Mouse (Mus musculus): ENCODE measurements around the gene Nrg3. TPM values are rescaled to one million over a fixed set of nuclear protein-coding genes. Genes with fewer than 3 reads are reported as not detected.
"Not testable (repeated sequence)": the region's sequence is repeated elsewhere in the genome, so short reads cannot be mapped to it uniquely, and the experiment has no call there.

Gene Nrg3
- polyA plus RNA-seq, 1 experiment from 2014 or later, result 0.70 TPM

GRCm38 (mm10) chr14:38494970-38495369, 977.9 kb downstream of the Nrg3 start:
- DNase-seq (ENCODE audit: low spot score) (no peak), ATAC-seq (replicated peaks; ENCODE audit: insufficient number of reproducible peaks, low FRiP score, low TSS enrichment, low read depth) (no peak)
- 45% methylated on average over 1 of the region's 1 CpGs for WGBS
- no peaks in the 10 kb centered on the region for H3K27me3 ChIP-seq (ENCODE audit: control insufficient read depth, insufficient read depth, low read length)
- H3K4me1 ChIP-seq (ENCODE audit: control insufficient read depth, insufficient read depth, low read length), result no peaks in the 10 kb centered on the region
- no peak overlapping the region for H3K9ac ChIP-seq (replicated peaks; ENCODE audit: low read length)
- H3K9me3 ChIP-seq (replicated peaks; ENCODE audit: control insufficient read depth, low read length), result no peaks in the 10 kb centered on the region
- H3K4me2 ChIP-seq (ENCODE audit: low read depth, low read length), result no peak overlapping the region
- H3K4me3 ChIP-seq (ENCODE audit: low read depth, low read length), result no peak overlapping the region
- H3K36me3 ChIP-seq (replicated peaks; ENCODE audit: control insufficient read depth, insufficient read depth, low read depth, low read length), result no peaks in the 10 kb centered on the region
- H3K27ac ChIP-seq (replicated peaks; ENCODE audit: low read depth, low read length), result no peak overlapping the region

- no peak for ATAC-seq (replicated peaks; ENCODE audit: insufficient number of reproducible peaks, low FRiP score, low TSS enrichment, low read depth)
- no peak overlapping the region for H3K4me2 ChIP-seq (ENCODE audit: low read depth, low read length)
- H3K36me3 ChIP-seq (replicated peaks; ENCODE audit: control insufficient read depth, insufficient read depth, low read depth, low read length), result no peaks in the 10 kb centered on the region
- no peaks in the 10 kb centered on the region for H3K27me3 ChIP-seq (ENCODE audit: control insufficient read depth, insufficient read depth, low read length)
- no peak overlapping the region for H3K27ac ChIP-seq (replicated peaks; ENCODE audit: low read depth, low read length)
- H3K4me3 ChIP-seq (ENCODE audit: low read depth, low read length), result no peak overlapping the region
- no peak overlapping the region for H3K9ac ChIP-seq (replicated peaks; ENCODE audit: low read length)
- no peaks in the 10 kb centered on the region for H3K4me1 ChIP-seq (ENCODE audit: control insufficient read depth, insufficient read depth, low read length)
- WGBS, result 87% methylated on average over 2 of the region's 2 CpGs
- no peaks in the 10 kb centered on the region for H3K9me3 ChIP-seq (replicated peaks; ENCODE audit: control insufficient read depth, low read length)
- no peak for DNase-seq (ENCODE audit: low spot score)
Observed at GRCm38 (mm10) chr14:38447086-38447485, 1025.8 kb downstream of the Nrg3 start.

- H3K9me3 ChIP-seq (replicated peaks; ENCODE audit: control insufficient read depth, low read length), result no peaks in the 10 kb centered on the region
- ATAC-seq (replicated peaks; ENCODE audit: insufficient number of reproducible peaks, low FRiP score, low TSS enrichment, low read depth) (no peak), DNase-seq (ENCODE audit: low spot score) (no peak)
- WGBS, result 88% methylated on average over 2 of the region's 2 CpGs
- H3K4me2 ChIP-seq (ENCODE audit: low read depth, low read length), result no peak overlapping the region
- H3K27me3 ChIP-seq (ENCODE audit: control insufficient read depth, insufficient read depth, low read length), result no peaks in the 10 kb centered on the region
- no peak overlapping the region for H3K9ac ChIP-seq (replicated peaks; ENCODE audit: low read length)
- H3K4me1 ChIP-seq (ENCODE audit: control insufficient read depth, insufficient read depth, low read length), result no peaks in the 10 kb centered on the region
- H3K27ac ChIP-seq (replicated peaks; ENCODE audit: low read depth, low read length), result no peak overlapping the region
- H3K36me3 ChIP-seq (replicated peaks; ENCODE audit: control insufficient read depth, insufficient read depth, low read depth, low read length), result no peaks in the 10 kb centered on the region
- H3K4me3 ChIP-seq (ENCODE audit: low read depth, low read length), result no peak overlapping the region
Observed at GRCm38 (mm10) chr14:38444788-38445187, 1028.1 kb downstream of the Nrg3 start.

GRCm38 (mm10) chr14:38433793-38434589, 1038.9 kb downstream of the Nrg3 start:
- Histone ChIP-seq H3K9ac (replicated peaks; ENCODE audit: low read length) (no peak overlapping the region), H3K4me1 (ENCODE audit: control insufficient read depth, insufficient read depth, low read length) (no peaks in the 10 kb centered on the region), H3K36me3 (replicated peaks; ENCODE audit: control insufficient read depth, insufficient read depth, low read depth, low read length) (no peaks in the 10 kb centered on the region), H3K27me3 (ENCODE audit: control insufficient read depth, insufficient read depth, low read length) (no peaks in the 10 kb centered on the region), H3K9me3 (replicated peaks; ENCODE audit: control insufficient read depth, low read length) (no peaks in the 10 kb centered on the region), H3K4me2 (ENCODE audit: low read depth, low read length) (no peak overlapping the region), H3K4me3 (ENCODE audit: low read depth, low read length) (no peak overlapping the region), H3K27ac (replicated peaks; ENCODE audit: low read depth, low read length) (no peak overlapping the region)
- DNase-seq (ENCODE audit: low spot score) (no peak), ATAC-seq (replicated peaks; ENCODE audit: insufficient number of reproducible peaks, low FRiP score, low TSS enrichment, low read depth) (no peak)
- WGBS, result 78% methylated on average over 6 of the region's 6 CpGs

GRCm38 (mm10) chr14:38374660-38375059, 1098.2 kb downstream of the Nrg3 start:
- H3K9me3 ChIP-seq (replicated peaks; ENCODE audit: control insufficient read depth, low read length), result no peaks in the 10 kb centered on the region
- no peak overlapping the region for H3K4me2 ChIP-seq (ENCODE audit: low read depth, low read length)
- no peak for ATAC-seq (replicated peaks; ENCODE audit: insufficient number of reproducible peaks, low FRiP score, low TSS enrichment, low read depth)

GRCm38 (mm10) chr14:38340967-38341366, 1131.9 kb downstream of the Nrg3 start:
- H3K27ac ChIP-seq (replicated peaks; ENCODE audit: low read depth, low read length), result no peak overlapping the region
- H3K4me2 ChIP-seq (ENCODE audit: low read depth, low read length), result no peak overlapping the region
- DNase-seq (ENCODE audit: low spot score) (no peak), ATAC-seq (replicated peaks; ENCODE audit: insufficient number of reproducible peaks, low FRiP score, low TSS enrichment, low read depth) (no peak)
- H3K27me3 ChIP-seq (ENCODE audit: control insufficient read depth, insufficient read depth, low read length), result no peaks in the 10 kb centered on the region
- H3K36me3 ChIP-seq (replicated peaks; ENCODE audit: control insufficient read depth, insufficient read depth, low read depth, low read length), result no peaks in the 10 kb centered on the region
- no peak overlapping the region for H3K9ac ChIP-seq (replicated peaks; ENCODE audit: low read length)
- no peaks in the 10 kb centered on the region for H3K9me3 ChIP-seq (replicated peaks; ENCODE audit: control insufficient read depth, low read length)
- H3K4me1 ChIP-seq (ENCODE audit: control insufficient read depth, insufficient read depth, low read length), result no peaks in the 10 kb centered on the region
- no peak overlapping the region for H3K4me3 ChIP-seq (ENCODE audit: low read depth, low read length)

More at GRCm38 (mm10) chr14:38374660-38375059, 1098.2 kb downstream of the Nrg3 start:
- Histone ChIP-seq H3K9ac (replicated peaks; ENCODE audit: low read length) (no peak overlapping the region), H3K36me3 (replicated peaks; ENCODE audit: control insufficient read depth, insufficient read depth, low read depth, low read length) (no peaks in the 10 kb centered on the region), H3K27me3 (ENCODE audit: control insufficient read depth, insufficient read depth, low read length) (no peaks in the 10 kb centered on the region), H3K27ac (replicated peaks; ENCODE audit: low read depth, low read length) (no peak overlapping the region), H3K4me3 (ENCODE audit: low read depth, low read length) (no peak overlapping the region), H3K4me1 (ENCODE audit: control insufficient read depth, insufficient read depth, low read length) (no peaks in the 10 kb centered on the region)
- DNase-seq (ENCODE audit: low spot score), result no peak

- H3K4me1 ChIP-seq (ENCODE audit: control insufficient read depth, insufficient read depth, low read length); H3K27ac ChIP-seq (replicated peaks; ENCODE audit: low read depth, low read length); H3K4me3 ChIP-seq (ENCODE audit: low read depth, low read length); DNase-seq (ENCODE audit: low spot score); H3K9me3 ChIP-seq (replicated peaks; ENCODE audit: control insufficient read depth, low read length); H3K9ac ChIP-seq (replicated peaks; ENCODE audit: low read length); H3K4me2 ChIP-seq (ENCODE audit: low read depth, low read length); ATAC-seq (replicated peaks; ENCODE audit: insufficient number of reproducible peaks, low FRiP score, low TSS enrichment, low read depth); H3K27me3 ChIP-seq (ENCODE audit: control insufficient read depth, insufficient read depth, low read length); H3K36me3 ChIP-seq (replicated peaks; ENCODE audit: control insufficient read depth, insufficient read depth, low read depth, low read length): not testable (repeated sequence)
- WGBS, result 75% methylated on average over 1 of the region's 1 CpGs
Observed at GRCm38 (mm10) chr14:38322841-38323240, 1150.0 kb downstream of the Nrg3 start.

GRCm38 (mm10) chr14:38320619-38321340, 1152.1 kb downstream of the Nrg3 start:
- no peak overlapping the region for H3K4me2 ChIP-seq (ENCODE audit: low read depth, low read length)
- no peaks in the 10 kb centered on the region for H3K27me3 ChIP-seq (ENCODE audit: control insufficient read depth, insufficient read depth, low read length)
- no peaks in the 10 kb centered on the region for H3K4me1 ChIP-seq (ENCODE audit: control insufficient read depth, insufficient read depth, low read length)
- no peak for ATAC-seq (replicated peaks; ENCODE audit: insufficient number of reproducible peaks, low FRiP score, low TSS enrichment, low read depth)
- no peak overlapping the region for H3K4me3 ChIP-seq (ENCODE audit: low read depth, low read length)
- H3K27ac ChIP-seq (replicated peaks; ENCODE audit: low read depth, low read length), result no peak overlapping the region
- H3K36me3 ChIP-seq (replicated peaks; ENCODE audit: control insufficient read depth, insufficient read depth, low read depth, low read length), result no peaks in the 10 kb centered on the region
- 91% methylated on average over 1 of the region's 1 CpGs for WGBS
- H3K9ac ChIP-seq (replicated peaks; ENCODE audit: low read length), result no peak overlapping the region
- no peaks in the 10 kb centered on the region for H3K9me3 ChIP-seq (replicated peaks; ENCODE audit: control insufficient read depth, low read length)
- no peak for DNase-seq (ENCODE audit: low spot score)
